Mouse (Mus musculus): ENCODE measurements around the gene Rp2.
"Not testable (repeated sequence)": the region's sequence is repeated elsewhere in the genome, so short reads cannot be mapped to it uniquely, and the experiment has no call there.

The Rp2 gene

DNA sequence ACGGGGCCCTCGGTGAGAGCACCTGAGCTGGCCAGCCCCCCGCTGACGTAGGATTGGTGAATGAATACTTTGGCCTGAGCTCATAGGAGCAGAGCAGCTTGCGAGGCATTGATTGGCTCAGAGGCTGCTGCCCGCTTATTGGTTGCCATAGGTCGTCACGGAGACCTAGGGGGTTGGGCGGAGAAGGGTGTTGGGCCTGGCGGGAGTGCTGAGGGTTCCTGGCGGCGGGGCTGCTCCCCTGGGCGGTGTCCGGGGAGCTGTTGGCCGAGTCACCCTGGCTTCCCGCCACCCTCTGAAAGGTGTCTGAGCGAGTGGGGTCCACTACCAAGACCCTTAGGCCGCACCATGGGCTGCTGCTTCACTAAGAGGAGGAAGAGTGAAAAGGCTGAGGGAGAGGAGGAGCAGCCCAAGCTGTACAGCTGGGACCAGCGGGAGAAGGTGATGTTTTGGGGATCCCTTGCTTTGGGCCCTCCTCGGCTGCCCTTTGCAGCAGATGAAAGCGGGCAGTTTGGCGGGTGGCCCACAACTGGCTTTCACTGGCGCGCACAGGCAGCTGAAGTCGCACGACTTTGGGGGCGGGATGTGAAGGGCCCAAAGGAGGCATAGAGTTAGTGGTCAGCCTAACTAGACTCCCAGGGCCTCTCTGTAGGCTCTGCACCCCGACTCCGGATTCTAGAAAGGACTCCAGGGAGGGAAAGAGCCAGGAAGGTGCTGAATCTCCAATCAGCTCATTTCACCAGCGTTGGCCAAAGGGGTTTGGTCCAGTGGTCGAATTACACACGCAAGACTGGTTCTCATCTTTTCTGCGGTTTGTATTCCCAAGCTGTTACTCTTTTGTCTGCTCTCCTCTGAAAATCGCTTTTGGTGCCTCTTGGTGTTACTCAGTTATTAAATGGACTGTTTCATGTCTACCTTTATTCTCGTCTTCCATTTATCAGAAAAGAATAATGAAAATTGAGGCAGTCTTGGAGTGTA is at the start of gene Rp2:
Gene Rp2, plus strand, starts transcription at position 91 of the 975 bp plus-strand sequence.
- peak; percentile 80 to 87 for DNase-seq

DNA sequence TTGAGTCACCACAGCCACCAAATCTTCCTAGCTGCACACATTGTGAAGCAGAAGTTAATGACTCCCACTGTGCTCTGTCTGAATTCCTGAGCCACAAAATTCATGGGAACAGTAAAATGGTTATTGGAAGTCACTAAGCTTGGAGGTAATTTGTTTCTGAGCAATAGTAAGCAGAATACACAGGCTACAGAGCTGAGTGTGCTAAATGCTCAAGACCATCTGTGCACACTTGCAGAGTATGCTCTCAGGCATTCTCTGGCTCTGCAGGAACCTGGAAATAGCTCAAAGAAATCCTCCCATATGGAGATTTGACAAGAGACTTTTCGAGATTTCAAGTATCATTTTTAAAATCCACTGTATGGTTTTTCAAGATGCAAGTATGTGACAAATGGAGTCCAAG is 31.5 kb upstream of the Rp2 start:
- no peak for DNase-seq

DNA sequence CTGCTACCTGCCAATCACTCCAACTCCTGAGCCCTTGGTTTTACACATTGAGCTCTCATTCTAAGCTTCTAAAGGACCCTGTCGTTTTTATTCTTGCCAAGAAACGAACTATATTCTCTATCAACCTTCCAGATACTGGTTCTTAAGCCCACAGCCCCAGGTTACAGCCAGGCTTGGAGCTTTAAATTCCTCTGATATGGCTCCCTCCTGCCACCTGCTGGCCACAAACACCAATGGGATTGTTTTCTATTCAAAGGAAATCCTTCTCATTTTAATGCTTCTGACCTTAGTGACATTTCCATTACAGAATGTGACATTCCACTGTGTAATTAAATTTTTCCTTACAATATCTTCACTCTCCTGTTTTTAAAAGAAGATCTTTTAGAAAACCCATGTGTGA is 28.6 kb upstream of the Rp2 start:
- DNase-seq = peak; percentile 67 to 68

DNA sequence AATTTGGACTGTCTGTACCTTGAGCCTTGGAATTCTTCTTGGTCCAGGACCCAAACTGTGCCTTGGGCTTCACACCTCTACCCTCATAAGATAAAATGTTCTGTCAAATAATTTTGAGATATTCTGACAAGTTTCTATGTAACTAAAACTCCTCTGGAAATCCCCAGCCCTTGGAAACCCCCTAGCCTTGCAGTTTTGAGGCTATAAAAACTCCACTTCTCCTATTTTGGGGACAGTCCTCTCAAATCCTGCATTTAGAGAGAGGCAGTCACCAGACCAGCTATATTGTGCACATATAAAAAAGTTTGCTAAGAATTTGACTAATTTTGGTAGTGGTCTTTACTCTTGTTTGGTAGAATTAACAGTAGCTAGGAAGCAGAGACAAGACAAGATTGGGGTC is 19.3 kb upstream of the Rp2 start:
- no peak for DNase-seq

DNA sequence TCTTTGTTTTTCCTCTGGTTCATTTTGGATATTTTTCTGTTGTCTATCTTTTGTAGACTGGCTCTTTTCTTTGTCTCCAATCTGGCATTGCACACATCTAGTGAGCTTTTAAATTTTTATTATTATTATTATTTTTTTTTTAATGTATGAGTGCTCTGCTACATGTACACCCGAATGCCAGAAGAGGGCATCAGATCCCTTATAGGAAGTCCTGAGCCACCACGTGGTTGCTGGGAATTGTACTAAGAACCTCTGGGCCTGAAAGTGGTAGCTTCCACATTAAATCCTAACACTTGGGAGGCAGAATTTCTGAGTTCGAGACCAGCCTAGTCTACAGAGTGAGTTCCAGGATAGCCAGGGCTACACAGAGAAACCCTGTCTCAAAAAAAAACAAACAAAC is 17.9 kb upstream of the Rp2 start:
- no peak for DNase-seq

DNA sequence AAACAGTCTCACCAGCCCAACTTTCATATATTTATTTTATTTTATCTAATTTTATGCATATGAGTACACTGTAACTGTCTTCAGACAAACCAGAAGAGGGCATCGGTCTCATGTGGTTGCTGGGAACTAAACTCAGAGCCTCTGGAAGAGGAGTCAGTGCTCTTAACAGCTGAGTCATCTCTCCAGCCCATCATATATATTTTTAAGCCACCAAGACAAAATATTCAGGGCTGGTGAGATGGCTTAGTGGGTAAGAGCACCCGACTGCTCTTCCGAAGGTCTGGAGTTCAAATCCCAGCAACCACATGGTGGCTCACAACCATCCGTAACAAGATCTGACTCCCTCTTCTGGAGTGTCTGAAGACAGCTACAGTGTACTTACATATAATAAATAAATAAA is 14.0 kb upstream of the Rp2 start:
- not testable (repeated sequence) for DNase-seq

DNA sequence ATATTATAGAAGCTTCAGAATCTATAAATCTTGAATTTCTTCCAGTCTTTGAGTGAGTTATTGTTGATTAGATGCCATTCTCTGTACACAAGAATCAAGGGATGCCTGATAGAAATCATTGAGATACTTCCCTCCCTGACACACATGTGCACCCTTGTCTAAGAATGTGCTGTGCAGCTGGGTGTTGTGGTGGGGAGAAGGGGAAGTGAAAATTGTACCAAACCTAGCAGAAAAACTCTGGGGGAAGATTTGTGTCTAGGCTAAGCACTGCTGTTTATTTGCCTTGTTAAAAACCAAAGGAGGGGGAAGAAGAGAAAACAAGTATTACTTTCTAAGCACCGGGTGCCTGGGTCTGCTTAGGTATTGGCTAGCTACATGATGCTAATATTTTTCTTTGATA is 9.0 kb upstream of the Rp2 start:
- no peak for DNase-seq

DNA sequence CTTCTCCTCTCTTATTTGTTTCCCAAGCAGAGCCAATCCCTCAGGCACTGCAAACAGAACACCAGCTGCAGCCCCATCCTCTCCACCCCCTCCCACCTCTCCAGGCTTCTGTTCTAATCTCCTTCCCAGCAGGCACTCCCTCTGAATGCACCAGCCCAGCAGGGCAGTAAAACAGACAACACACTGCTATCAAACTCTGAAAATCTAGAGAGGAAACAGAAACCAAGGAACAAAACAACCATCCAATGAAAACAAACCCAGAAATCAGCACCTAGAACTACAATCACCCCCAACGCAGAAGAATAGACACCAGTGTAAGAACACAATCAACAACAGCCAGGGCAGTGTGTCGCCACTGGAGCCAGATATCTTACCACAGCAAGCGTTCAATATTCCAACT is 8.0 kb upstream of the Rp2 start:
- no peak for DNase-seq

DNA sequence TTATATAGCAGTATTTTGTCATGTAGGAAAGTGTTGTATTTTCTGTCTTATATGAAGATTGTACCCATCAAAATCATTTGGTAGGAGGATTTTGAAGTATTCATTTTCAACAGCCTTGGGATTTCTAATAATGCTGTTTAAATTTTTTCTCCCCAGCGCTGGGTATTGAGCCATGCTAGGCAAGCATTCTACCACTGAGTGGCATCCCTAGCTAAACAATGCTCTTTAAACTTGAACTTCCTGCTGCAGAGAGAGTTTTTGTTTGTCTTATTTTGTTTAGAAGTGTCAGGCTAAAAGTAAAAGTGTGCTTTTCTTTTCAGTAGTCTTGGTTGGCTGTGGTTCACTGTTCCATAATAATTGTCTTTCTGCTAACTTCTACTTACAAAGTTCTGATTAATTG is 1.8 kb downstream of the Rp2 start:
- DNase-seq = no peak

DNA sequence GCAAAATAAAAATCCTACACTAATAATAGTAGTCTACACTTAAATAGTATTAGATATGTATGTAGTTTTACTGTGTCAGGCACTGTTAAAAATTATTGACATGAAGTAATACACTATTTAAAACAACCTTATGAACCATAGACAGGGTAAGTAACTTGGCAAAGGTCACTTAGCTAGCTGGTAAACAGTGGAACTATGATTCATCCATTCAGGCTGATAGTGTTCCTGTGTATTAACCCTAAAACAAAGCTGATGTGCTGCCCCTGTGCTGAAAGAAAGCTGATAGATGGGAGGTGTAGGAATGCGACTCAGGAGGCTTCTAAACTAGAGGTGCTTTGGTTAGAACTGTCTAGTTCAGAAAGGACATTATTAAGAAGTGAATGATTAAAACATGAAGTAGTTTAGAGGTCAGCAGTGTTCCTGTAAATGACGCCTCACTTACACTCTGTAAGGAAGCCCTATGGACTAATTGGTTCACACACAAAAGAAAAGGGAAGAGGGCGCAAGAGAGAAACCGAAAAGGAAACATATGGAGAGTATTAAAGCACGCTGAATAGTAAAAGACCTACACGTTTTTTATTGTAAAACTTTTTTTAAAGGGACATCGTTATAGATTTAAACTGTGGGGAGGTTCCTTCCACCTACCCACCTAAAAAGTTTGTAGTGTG is 15.2 kb downstream of the Rp2 start:
- DNase-seq = no peak

DNA sequence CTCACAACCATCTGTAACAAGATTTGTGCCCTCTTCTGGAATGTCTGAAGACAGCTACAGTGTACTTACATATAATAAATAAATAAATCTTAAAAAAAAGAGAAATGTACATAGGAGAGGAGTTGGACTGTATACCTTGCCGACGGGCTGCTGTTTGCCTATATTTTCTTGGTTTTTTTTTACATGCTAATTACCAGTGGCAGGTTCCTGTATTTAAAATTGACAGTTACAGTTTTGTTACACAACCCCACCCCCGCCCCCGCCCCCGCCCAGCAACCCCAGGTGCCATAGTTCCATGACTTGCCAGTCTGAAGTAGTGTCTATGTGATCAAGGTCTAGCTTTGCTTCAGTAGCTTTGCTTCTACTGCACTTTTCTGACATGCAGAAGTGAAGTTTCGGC is 18.0 kb downstream of the Rp2 start:
- no peak for DNase-seq

DNA sequence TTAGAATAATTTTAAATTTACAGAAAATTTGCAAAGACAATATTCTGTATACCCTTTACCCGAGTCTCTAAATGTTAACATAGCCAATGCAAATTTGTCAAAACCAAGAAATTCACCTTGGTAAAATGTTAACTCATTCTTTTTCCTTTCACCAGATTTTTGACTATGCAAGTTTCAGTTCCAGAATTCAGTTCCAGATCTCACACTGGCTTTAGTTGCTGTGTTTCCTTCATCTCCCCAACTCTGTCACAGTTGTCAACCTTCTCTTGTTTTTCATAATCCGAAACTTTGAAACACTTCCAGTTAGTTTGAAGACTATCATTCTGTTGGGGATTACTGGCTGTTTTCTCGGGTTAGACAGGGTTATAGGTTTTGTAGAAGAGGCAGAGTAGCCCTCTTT is 22.7 kb downstream of the Rp2 start:
- DNase-seq = no peak

DNA sequence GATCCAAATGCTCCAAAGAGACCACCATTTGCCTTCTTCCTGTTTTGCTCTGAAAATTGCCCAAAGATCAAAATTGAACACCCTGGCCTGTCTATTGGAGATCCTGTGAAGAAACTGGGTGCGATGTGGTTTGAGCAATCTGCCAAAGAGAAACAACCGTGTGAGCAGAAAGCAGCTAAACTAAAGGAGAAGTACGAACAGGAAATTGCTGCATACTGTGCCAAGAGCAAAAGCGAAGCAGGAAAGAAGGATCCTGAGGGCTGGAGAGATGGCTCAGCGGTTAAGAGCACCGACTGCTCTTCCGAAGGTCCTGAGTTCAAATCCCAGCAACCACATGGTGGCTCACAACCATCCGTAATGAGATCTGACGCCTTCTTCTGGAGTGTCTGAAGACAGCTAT is 27.7 kb downstream of the Rp2 start:
- DNase-seq = not testable (repeated sequence)

DNA sequence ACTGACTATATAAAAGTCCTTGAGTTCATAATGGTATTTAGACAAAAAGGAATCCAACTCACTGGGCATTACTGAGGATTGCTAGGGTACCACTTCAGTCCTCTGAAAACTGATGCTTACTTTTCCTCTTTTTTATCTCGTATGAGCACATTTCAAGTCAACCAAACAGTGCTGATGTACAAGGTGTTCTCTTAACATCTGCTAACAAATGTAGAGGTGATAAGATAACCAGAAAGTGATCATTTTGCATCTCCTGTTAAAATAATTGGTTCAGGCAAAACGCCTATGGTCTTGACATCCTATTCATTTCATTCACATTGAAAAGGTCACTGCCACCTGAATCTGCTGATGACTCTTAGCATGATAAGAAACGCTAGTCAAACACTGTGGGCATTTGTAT is 28.7 kb downstream of the Rp2 start:
- DNase-seq = no peak

DNA sequence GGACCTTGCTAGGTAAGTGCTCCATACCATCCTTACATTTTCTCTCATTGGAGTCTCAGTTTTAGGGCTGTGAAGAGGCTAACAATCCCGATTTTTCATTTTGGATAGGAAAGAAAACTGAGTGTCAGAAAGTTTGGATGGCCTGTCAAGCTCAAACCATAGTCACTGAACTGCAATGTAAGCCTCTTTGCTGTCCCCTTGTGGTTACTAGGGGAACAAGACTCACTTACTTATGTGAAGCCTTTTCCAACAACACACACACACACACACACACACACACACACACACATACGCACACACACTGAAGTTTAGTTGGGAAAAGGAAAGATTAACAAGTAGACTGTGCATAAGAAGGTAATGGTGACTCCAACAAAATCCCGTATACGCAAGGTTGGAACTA is 39.8 kb downstream of the Rp2 start:
- no peak for DNase-seq

DNA sequence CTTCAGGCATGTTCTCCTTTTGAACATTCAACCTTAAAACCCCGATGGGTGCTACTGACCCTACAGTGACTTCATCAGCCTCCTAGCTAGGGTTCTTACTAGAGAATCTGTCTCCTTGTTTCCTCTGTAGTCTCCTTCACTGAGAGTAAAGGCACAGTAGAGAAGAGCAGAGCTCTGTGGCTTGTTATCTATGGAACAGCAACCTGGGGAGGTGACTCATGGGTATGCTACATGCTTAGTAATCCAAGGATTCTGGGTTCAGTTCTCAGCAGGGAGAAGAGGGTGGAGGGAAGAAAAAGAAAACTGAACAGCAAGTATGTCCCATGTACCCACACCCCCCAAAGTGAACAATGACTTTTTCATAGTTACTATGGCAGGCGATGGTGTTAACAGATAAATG is 42.6 kb downstream of the Rp2 start:
- no peak for DNase-seq

DNA sequence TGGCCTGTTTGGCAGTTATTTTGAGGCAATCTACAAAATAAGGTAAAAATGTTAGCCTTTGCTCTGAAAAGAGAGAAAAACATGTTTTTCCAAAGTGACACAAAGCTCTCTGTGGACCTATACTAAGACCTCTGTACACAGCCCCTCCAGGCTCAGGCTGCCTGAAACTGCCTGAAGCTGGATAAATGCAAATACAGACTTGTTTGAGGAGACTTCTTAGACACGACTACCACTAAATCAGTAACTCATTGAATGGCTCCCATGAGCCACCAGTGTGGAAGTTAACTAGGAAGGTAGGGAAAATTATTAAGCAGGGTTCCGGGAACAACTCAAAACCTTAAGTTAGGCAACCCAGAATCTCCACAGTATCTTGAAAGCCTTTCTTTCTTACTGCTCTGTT is 43.4 kb downstream of the Rp2 start:
- peak; percentile 18 to 46 for DNase-seq

DNA sequence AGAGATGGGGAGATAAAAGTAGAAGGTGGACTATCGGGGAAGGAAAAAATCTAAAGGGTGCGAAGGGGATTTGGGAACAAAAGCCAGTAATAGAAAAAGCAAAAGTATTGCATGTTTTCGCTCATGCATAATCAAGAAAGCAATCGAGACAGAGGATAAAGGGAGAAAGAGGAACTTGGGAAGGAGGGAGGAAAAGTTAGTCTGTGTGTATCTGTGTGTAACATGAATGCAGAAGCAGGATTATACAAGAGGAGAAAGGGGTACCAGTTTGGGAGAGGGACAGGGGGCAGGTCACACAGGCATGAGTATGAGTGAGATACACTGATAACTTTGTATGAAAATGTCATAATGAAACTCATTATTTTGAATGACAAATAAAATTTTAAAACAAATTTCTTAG is 47.1 kb downstream of the Rp2 start:
- DNase-seq = no peak

DNA sequence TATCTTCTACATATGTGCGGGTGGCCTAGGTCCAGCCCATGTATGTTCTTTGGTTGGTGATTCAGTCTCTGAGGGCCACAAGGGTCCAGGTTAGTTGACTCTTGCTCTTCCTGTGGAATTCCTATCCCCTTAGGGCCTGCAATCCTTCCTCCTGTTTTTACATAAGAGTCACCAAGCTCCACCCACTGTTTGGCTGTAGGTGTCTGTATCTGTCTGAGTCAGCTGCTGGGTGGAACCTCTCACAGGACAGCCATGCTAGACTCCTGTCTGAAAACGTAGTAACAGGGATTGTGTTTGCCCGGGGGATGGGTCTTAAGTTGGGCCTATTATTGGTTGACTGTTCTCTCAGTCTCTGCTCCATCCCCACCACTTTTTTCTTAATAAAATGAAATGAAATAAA is 47.9 kb downstream of the Rp2 start:
- no peak for DNase-seq

DNA sequence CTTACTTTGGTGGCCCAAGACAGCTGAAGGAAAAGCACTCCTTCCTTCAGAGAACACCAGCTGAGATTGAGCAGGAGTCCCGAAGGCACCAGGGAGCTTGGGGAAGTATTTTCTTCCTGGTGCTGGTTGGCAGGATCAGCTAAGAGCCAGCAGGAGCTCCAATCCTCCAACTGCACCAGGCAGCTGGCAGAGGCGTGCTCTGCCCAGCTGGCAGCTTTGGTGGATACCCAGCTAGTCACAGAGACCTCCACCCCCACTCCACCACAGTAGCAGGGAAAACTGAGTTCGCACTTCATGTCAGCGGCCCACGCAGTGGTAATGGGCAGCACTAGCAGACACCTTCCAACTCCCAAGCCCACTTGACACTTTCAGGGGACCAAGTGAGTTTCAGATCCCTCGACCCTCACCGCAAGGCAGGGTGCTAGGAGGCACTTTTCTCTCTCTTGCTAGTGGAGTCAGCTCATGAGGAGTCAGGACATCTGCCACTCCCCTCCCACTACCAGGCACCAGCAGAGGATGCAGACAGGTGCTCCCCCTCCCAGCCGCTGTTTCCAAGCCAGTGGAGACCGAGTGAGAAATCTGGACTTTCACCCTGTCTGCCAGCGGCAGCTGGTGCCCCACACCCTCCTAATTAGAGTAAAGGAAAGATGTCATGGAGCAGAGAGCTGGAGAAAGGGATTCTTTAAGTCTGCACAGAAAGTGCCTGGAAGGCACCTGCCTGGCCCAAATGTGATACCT is 50.8 kb downstream of the Rp2 start:
- peak; percentile 44 to 69 for DNase-seq

DNA sequence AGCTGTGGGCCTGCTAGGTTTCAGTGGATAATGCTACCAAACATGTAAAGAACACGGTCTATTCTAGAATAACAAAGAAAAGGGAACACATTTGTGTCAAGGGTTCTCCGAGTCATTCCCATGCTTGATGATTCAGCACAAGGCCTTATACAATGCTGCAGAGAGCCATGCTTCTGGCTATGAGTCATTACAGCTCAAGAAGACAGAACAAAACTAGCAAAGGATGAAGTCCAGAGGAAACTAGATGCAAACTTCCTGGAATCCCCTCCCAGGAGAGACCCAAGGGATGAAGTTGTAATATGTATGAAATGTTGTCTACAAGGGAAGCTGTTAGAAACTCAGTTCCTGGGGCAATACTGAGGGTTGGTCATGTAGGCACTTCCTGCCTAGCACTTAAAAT is 54.2 kb downstream of the Rp2 start:
- no peak for DNase-seq

DNA sequence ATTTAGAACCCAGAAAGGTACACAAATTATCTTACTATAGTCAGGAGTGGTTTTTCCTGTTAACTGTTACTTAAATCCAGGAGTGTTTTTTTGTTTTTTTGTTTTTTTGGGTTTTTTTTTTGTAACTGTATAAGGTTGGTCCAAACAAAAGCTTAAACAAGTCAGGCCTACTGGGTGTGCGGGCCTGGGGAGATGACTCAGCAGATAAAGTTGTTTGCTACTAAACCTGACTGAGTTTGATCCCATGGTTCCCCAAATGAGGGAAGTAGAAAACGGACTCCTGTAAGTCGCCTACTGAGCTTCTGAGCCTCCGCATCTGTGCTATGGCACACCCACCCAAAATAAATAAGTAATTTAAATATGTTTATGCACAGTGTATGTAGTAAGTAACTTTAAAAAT is 55.3 kb downstream of the Rp2 start:
- DNase-seq = no peak

DNA sequence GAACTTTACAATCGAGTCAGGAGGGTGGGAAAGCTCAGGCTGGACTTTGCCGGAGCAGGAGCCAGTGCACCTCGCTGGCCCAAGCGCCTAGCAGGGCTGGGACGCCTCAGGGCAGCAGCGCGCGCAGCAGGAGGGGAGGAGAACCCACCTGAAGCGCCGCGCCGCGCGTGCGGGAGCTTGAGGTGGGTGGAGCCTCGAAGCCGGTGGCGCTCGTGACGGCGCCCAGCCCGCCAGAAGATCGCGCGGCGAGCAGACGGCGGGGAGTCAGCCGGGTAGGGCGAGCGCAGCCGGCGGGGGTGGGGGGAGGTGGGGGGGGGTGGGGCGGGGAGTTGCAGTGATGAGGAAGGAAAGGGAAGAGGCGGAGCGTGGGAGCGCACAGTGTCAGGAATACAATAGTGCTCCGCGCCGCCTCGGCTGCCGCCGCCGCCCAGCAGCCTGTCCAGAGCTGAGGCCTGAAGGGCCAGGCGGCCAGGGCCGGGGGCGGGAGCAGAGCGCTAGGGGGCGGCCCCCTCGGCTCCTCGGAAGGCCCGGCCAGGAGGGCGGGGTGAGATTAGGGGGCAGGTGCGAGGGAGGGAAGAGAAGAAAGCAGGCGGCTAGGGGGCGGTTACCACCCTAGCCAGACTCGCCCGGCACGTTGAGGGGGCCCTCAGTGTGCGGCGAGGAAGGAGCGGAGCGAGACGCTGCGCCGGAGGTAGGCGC is 61.0 kb downstream of the Rp2 start, which contains the start of gene Jade3:
Gene Jade3, plus strand, starts transcription at position 549 of the 699 bp plus-strand sequence.
- DNase-seq = peak; percentile 81 to 89

All from kidney, postnatal 4 days (tissue).